In genomic region chr13:69740331-69741285, GRCm38 (mm10) we compare ENCODE assay signal across 9 mouse cellular contexts. TPM values are rescaled to one million over a fixed set of nuclear protein-coding genes. Genes with fewer than 3 reads are reported as not detected.
A peak's percentile ranks its signal among the peaks of the same experiment; 100 is the strongest.
DNase-seq lines count a peak whose midpoint lies in the region; ATAC-seq and TF ChIP-seq lines count a peak whose summit lies in the region.
"Had no signal": no experiment of that assay in that cellular context is flagged by ENCODE, and none has a peak within 500 bp of the region (broad histone marks: within the 10 kb centered on the region; RNA-seq: fewer than 3 reads in every experiment).

No protein-coding gene starts in this region.

- H3K4me2 ChIP-seq in forebrain, embryonic 11.5 days (ENCODE audit: low read depth, low read length, severe bottlenecking) = peak overlapping the region; percentile 98
- peak overlapping the region; percentile 69 for H3K4me2 ChIP-seq in liver, embryonic 13.5 days

- ATAC-seq in forebrain, embryonic 11.5 days (replicated peaks; ENCODE audit: low FRiP score) = peak; percentile 40
- ATAC-seq in liver, embryonic 13.5 days (ENCODE audit: low read depth) = no peak
- ATAC-seq in erythroblast, adult 5-6 weeks (replicated peaks; ENCODE audit: low FRiP score, poor library complexity, severe bottlenecking) = no peak

- no peaks in the 10 kb centered on the region; the same call in 1 of the 2 replicates for H3K9me3 ChIP-seq in forebrain, embryonic 11.5 days (ENCODE audit: control insufficient read depth, low read length)
- no peaks in the 10 kb centered on the region for H3K9me3 ChIP-seq in liver, embryonic 13.5 days (replicated peaks)

- DNase-seq in gastrocnemius, adult 2 months = peak; percentile 62
- DNase-seq in gastrocnemius, postnatal 36 days = no peak
- DNase-seq in forebrain, embryonic 11.5 days (ENCODE audit: low spot score) = peak; percentile 75
- DNase-seq in heart, postnatal 14 days = peak; percentile 51 to 58
- DNase-seq in kidney, postnatal 36 days = peak; percentile 18 to 60
- no peak for DNase-seq in liver, embryonic 13.5 days
- peak; percentile 35 for DNase-seq in ovary, postnatal 10 days (ENCODE audit: low spot score)

- WGBS in forebrain, embryonic 11.5 days = 2% methylated on average over 29 of the region's 29 CpGs
- 5% methylated on average over 29 of the region's 29 CpGs for WGBS in liver, embryonic 13.5 days (ENCODE audit: insufficient replicate concordance)

- peak overlapping the region; percentile 36 for H3K9ac ChIP-seq in forebrain, embryonic 11.5 days (ENCODE audit: low read length)
- no peak overlapping the region for H3K9ac ChIP-seq in liver, embryonic 13.5 days

- H3K36me3 ChIP-seq in forebrain, embryonic 11.5 days (ENCODE audit: control insufficient read depth, insufficient read depth, low read length) = no peaks in the 10 kb centered on the region
- no peaks in the 10 kb centered on the region for H3K36me3 ChIP-seq in liver, embryonic 13.5 days

- intact Hi-C loops in gastrocnemius, adult 2 months (cut with DNase I) = loop anchor here (2.0 kb wide), 1 partner anchor 250 kb away; no protein-coding TSS in a partner anchor
- intact Hi-C loops in gastrocnemius, postnatal 36 days (cut with DNase I) = loop anchor here (5.0 kb wide), 2 partner anchors 72 to 252 kb away; no protein-coding TSS in a partner anchor
- intact Hi-C loops in heart, postnatal 14 days (cut with DNase I) = loop anchor here (2.0 kb wide), 1 partner anchor 492 kb away; no protein-coding TSS in a partner anchor

- no peak for TF ChIP-seq CTCF in gastrocnemius, adult 2 months (IDR thresholded peaks at IDR 0.05)

- H3K27ac ChIP-seq in gastrocnemius, adult 2 months = peak overlapping the region; percentile 8; the same call in 1 of the 2 replicates
- H3K27ac ChIP-seq in forebrain, embryonic 11.5 days (ENCODE audit: low read depth, low read length) = no peak overlapping the region
- no peak overlapping the region for H3K27ac ChIP-seq in liver, embryonic 13.5 days

- peak overlapping the region; percentile 81 for H3K4me3 ChIP-seq in gastrocnemius, adult 2 months
- peak overlapping the region; percentile 63 for H3K4me3 ChIP-seq in forebrain, embryonic 11.5 days (ENCODE audit: low read depth, low read length)
- H3K4me3 ChIP-seq in liver, embryonic 13.5 days (replicated peaks) = peak overlapping the region; percentile 58; the same call in 1 of the 2 replicates

- H3K4me1 ChIP-seq in forebrain, embryonic 11.5 days (replicated peaks; ENCODE audit: control insufficient read depth, insufficient read depth, low read length) = peaks cover 2% of the 10 kb centered on the region; the same call in 1 of the 2 replicates
- peaks cover 4% of the 10 kb centered on the region for H3K4me1 ChIP-seq in liver, embryonic 13.5 days (replicated peaks)

- peaks cover 28% of the 10 kb centered on the region for H3K27me3 ChIP-seq in forebrain, embryonic 11.5 days (ENCODE audit: control insufficient read depth, insufficient read depth, low read length)
- H3K27me3 ChIP-seq in liver, embryonic 13.5 days = peaks cover 62% of the 10 kb centered on the region

RNA-seq across cellular contexts. Expression of gene Ube2ql1, which starts 0.9 kb away (rescaled TPM):
- 1 to 10 TPM in 1 of 2 experiments, under 1 TPM in 1; 0.64 to 1.3 TPM for total RNA-seq in gastrocnemius, adult 2 months (2021)
- total RNA-seq in gastrocnemius, postnatal 36 days (2021) = under 1 TPM; 0.43 to 0.52 TPM
- 3.0 and 3.6 TPM in 2 replicates for polyA plus RNA-seq in forebrain, embryonic 11.5 days (2014; fragmentation: Nextera tagmentation; extraction: Ambion mirVana)
- total RNA-seq in heart, postnatal 14 days (2021) = 1 to 10 TPM; 1.3 to 1.9 TPM
- 0.05 and 0.13 TPM in 2 replicates for polyA plus RNA-seq in liver, embryonic 13.5 days (2015; fragmentation: Nextera tagmentation; extraction: Ambion mirVana)
- not detected in 2 replicates for total RNA-seq in erythroblast, adult 5-6 weeks (2015; ENCODE audit: low replicate concordance)
- total RNA-seq in erythroblast, adult 5-6 weeks (2017; ENCODE audit: low replicate concordance) = not detected in 2 replicates
- total RNA-seq: common myeloid progenitor, adult 5-6 weeks had no signal

Comparison
In these comparisons a context has a peak if more than half of its experiments do, and no peak if none do; other contexts are left out.
1. DNase-seq: peak in gastrocnemius, adult 2 months (single experiment), forebrain, embryonic 11.5 days (single experiment), heart, postnatal 14 days (2 of 2), kidney, postnatal 36 days (2 of 2) and ovary, postnatal 10 days (single experiment); none in gastrocnemius, postnatal 36 days (0 of 2) and liver, embryonic 13.5 days (single experiment).
2. Peak in every context shown above with its lines, with median percentiles within 50 percentile points of each other: H3K4me3 ChIP-seq.